Mouse (Mus musculus) heart, adult 2 months (tissue): ENCODE data around the gene Alg1.

ENCODE experiments used
- CTCF ChIP-seq: fragments of 200-600 bp; IDR thresholded peaks from 2 replicates; pipeline ENCODE4 v1.8.1; 2022; ENCODE audit warnings: antibody characterized with exemption, mild to moderate bottlenecking, moderate library complexity
- POLR2A ChIP-seq: fragments of 200-500 bp; IDR thresholded peaks from 2 replicates; pipeline ENCODE4 v1.6.1; 2011; ENCODE audit warnings: mild to moderate bottlenecking, low read depth, low read length, control low read depth; ENCODE audit not compliant: insufficient read depth

DNA sequence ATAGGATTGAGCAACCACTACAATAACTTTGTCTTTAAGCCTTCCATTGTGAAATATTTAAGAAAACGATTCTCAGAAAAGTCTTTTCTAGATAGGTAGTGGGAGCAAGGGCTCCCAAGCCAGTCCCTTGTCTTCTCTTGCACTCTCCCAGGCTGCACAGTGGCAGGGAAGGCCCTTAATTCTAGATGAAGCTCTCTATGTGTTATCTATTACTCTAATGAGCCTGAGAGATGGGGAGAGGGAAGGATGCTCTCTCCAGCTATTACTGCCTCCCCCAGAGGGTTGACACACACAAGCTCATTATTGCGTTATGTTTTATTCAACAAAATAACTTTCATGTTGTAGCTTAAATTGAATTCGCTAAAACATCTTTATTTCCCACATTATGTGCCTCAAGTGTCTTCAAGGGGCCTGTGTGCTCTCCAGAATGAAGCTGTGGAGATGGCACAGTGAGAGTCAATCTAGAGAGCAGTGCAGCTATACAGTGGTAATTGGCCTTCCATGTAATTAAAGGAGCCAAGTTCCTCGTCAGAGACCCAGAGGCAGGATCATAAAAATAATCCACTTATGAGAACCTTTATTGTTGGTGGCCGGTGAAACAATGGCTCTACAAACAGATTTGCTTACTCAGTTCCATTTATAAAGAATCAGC, 46.3 kb downstream of the Alg1 start:
- TF ChIP-seq POLR2A = no peak
- no peak for TF ChIP-seq CTCF
